14 mouse cellular contexts compared by ENCODE assay signal in the genomic region with DNA sequence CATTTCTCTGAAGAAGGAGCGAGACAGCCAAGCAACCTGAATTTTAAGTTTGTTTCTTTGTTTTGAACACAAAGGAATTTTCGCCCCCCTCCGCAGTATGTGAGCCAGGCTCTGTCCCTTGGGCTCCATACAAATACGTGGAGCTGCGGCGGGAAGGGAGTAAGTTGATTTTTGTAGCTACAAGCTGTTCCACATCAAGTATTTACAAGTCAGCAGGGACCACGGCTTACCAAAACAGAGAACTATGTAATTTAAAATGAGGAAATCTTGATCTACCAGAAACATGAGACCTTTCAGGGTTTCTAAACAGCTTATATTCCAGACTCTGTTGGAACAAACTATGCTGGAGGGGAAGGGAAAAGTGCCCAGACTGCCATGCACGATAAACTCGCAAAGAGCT. TPM values are rescaled to one million over a fixed set of nuclear protein-coding genes. Genes with fewer than 3 reads are reported as not detected.
A peak's percentile ranks its signal among the peaks of the same experiment; 100 is the strongest.
DNase-seq lines count a peak whose midpoint lies in the region; ATAC-seq and TF ChIP-seq lines count a peak whose summit lies in the region.
"Had no signal": no experiment of that assay in that cellular context is flagged by ENCODE, and none has a peak within 500 bp of the region (broad histone marks: within the 10 kb centered on the region; RNA-seq: fewer than 3 reads in every experiment).

No protein-coding gene starts in this region.

- no peaks in the 10 kb centered on the region for H3K27me3 ChIP-seq in neural tube, embryonic 13.5 days
- H3K27me3 ChIP-seq in embryonic facial prominence, embryonic 14.5 days (replicated peaks; ENCODE audit: control insufficient read depth, insufficient read depth, low read length) = no peaks in the 10 kb centered on the region
- no peaks in the 10 kb centered on the region for H3K27me3 ChIP-seq in kidney, postnatal 0 days (ENCODE audit: insufficient read depth, low read length)
- H3K27me3 ChIP-seq in midbrain, postnatal 0 days (ENCODE audit: insufficient read depth, low read length) = no peaks in the 10 kb centered on the region
- H3K27me3 ChIP-seq: neural tube, embryonic 12.5 days had no signal

- H3K9me3 ChIP-seq in neural tube, embryonic 13.5 days = no peaks in the 10 kb centered on the region
- no peaks in the 10 kb centered on the region for H3K9me3 ChIP-seq in embryonic facial prominence, embryonic 14.5 days (ENCODE audit: control insufficient read depth, low read length)
- no peaks in the 10 kb centered on the region for H3K9me3 ChIP-seq in kidney, postnatal 0 days (replicated peaks; ENCODE audit: low read length)
- H3K9me3 ChIP-seq in midbrain, postnatal 0 days (ENCODE audit: low read length) = no peaks in the 10 kb centered on the region
- H3K9me3 ChIP-seq: liver, embryonic 12.5 days; neural tube, embryonic 12.5 days had no signal

- H3K27ac ChIP-seq in neural tube, embryonic 13.5 days (replicated peaks) = peak overlapping the region; percentile 76
- H3K27ac ChIP-seq in embryonic facial prominence, embryonic 14.5 days (replicated peaks; ENCODE audit: low read depth, low read length) = peak overlapping the region; percentile 83
- H3K27ac ChIP-seq in kidney, postnatal 0 days = peak overlapping the region; percentile 94
- no peak overlapping the region for H3K27ac ChIP-seq in midbrain, postnatal 0 days (ENCODE audit: low read depth, low read length)
- no peak overlapping the region for H3K27ac ChIP-seq in layer of hippocampus, adult 2 months
- H3K27ac ChIP-seq: liver, embryonic 12.5 days; neural tube, embryonic 12.5 days had no signal

- no peaks in the 10 kb centered on the region for H3K36me3 ChIP-seq in neural tube, embryonic 13.5 days
- no peaks in the 10 kb centered on the region for H3K36me3 ChIP-seq in embryonic facial prominence, embryonic 14.5 days (ENCODE audit: control insufficient read depth, insufficient read depth, low read length)
- H3K36me3 ChIP-seq in kidney, postnatal 0 days (ENCODE audit: insufficient read depth, low read length) = no peaks in the 10 kb centered on the region
- H3K36me3 ChIP-seq in midbrain, postnatal 0 days (ENCODE audit: insufficient read depth, low read length) = no peaks in the 10 kb centered on the region
- H3K36me3 ChIP-seq: liver, embryonic 12.5 days; neural tube, embryonic 12.5 days had no signal

- 49% methylated on average over 9 of the region's 9 CpGs for WGBS in neural tube, embryonic 13.5 days
- 24% methylated on average over 9 of the region's 9 CpGs for WGBS in embryonic facial prominence, embryonic 14.5 days
- 30% methylated on average over 9 of the region's 9 CpGs for WGBS in kidney, postnatal 0 days
- WGBS in midbrain, postnatal 0 days = 34% methylated on average over 9 of the region's 9 CpGs

- no peak for ATAC-seq in neural tube, embryonic 13.5 days (ENCODE audit: low read depth)
- peak; percentile 86 for ATAC-seq in embryonic facial prominence, embryonic 14.5 days (ENCODE audit: low read depth)
- ATAC-seq in kidney, postnatal 0 days (replicated peaks; ENCODE audit: low FRiP score, low read depth) = 0 out of 2 replicates have a peak, but pooled peaks have one; percentile 47
- no peak for ATAC-seq in midbrain, postnatal 0 days (ENCODE audit: low FRiP score)

- H3K9ac ChIP-seq in neural tube, embryonic 13.5 days = peak overlapping the region; percentile 31; the same call in 1 of the 2 replicates
- no peak overlapping the region for H3K9ac ChIP-seq in embryonic facial prominence, embryonic 14.5 days (ENCODE audit: low read depth, low read length)
- H3K9ac ChIP-seq in kidney, postnatal 0 days (ENCODE audit: low read depth, low read length) = no peak overlapping the region
- H3K9ac ChIP-seq in midbrain, postnatal 0 days (replicated peaks; ENCODE audit: low read length, poor library complexity, severe bottlenecking) = no peak overlapping the region
- H3K9ac ChIP-seq: liver, embryonic 12.5 days; neural tube, embryonic 12.5 days had no signal

- TF ChIP-seq CTCF in kidney, postnatal 0 days (IDR thresholded peaks at IDR 0.05; ENCODE audit: low read depth) = no peak
- TF ChIP-seq CTCF in midbrain, postnatal 0 days (IDR thresholded peaks at IDR 0.05) = no peak
- TF ChIP-seq CTCF in layer of hippocampus, adult 2 months (conservative IDR thresholded peaks at IDR 0.05) = no peak

- DNase-seq in neural tube, embryonic 10.5 days (ENCODE audit: extremely low spot score, low spot score) = no peak
- DNase-seq in embryonic facial prominence, embryonic 14.5 days (ENCODE audit: low spot score) = peak; percentile 88
- peak; percentile 91 for DNase-seq in kidney, postnatal 0 days (ENCODE audit: low spot score)
- DNase-seq in midbrain, postnatal 0 days (ENCODE audit: low spot score) = peak; percentile 34
- no peak for DNase-seq in heart, adult 9 months (ENCODE audit: low spot score in 2 of 2)
- DNase-seq in layer of hippocampus, adult 2 months (ENCODE audit: low spot score in 2 of 2) = no peak
- DNase-seq in left cerebral cortex, adult 18-20 months (ENCODE audit: low spot score in 2 of 2) = no peak
- DNase-seq: cerebellum, adult 18-20 months; gastrocnemius, postnatal 14 days; right cerebral cortex, postnatal 4 days; thymus, adult 18-20 months had no signal

- no peak overlapping the region for H3K4me3 ChIP-seq in neural tube, embryonic 13.5 days
- H3K4me3 ChIP-seq in embryonic facial prominence, embryonic 14.5 days (ENCODE audit: low read depth, low read length) = no peak overlapping the region
- H3K4me3 ChIP-seq in kidney, postnatal 0 days (replicated peaks; ENCODE audit: low read depth, low read length) = no peak overlapping the region
- H3K4me3 ChIP-seq in midbrain, postnatal 0 days (ENCODE audit: low read depth, low read length) = no peak overlapping the region
- H3K4me3 ChIP-seq in layer of hippocampus, adult 2 months = no peak overlapping the region
- H3K4me3 ChIP-seq: liver, embryonic 12.5 days; neural tube, embryonic 12.5 days had no signal

- H3K4me2 ChIP-seq in neural tube, embryonic 13.5 days = no peak overlapping the region
- H3K4me2 ChIP-seq in embryonic facial prominence, embryonic 14.5 days (ENCODE audit: low read depth, low read length) = peak overlapping the region; percentile 5; the same call in 1 of the 2 replicates
- 0 out of 2 replicates have a peak overlapping the region, but pooled peaks have one; percentile 12 for H3K4me2 ChIP-seq in kidney, postnatal 0 days (ENCODE audit: low read length)
- H3K4me2 ChIP-seq in midbrain, postnatal 0 days (ENCODE audit: low read depth, low read length, poor library complexity, severe bottlenecking) = no peak overlapping the region
- H3K4me2 ChIP-seq: liver, embryonic 12.5 days; neural tube, embryonic 12.5 days had no signal

- peaks cover 23% of the 10 kb centered on the region; the same call in 1 of the 2 replicates for H3K4me1 ChIP-seq in neural tube, embryonic 13.5 days (replicated peaks)
- peaks cover 19% of the 10 kb centered on the region for H3K4me1 ChIP-seq in embryonic facial prominence, embryonic 14.5 days (ENCODE audit: control insufficient read depth, insufficient read depth, low read length)
- peaks cover 24% of the 10 kb centered on the region for H3K4me1 ChIP-seq in kidney, postnatal 0 days (replicated peaks; ENCODE audit: insufficient read depth, low read length)
- no peaks in the 10 kb centered on the region for H3K4me1 ChIP-seq in midbrain, postnatal 0 days (ENCODE audit: insufficient read depth, low read length)
- H3K4me1 ChIP-seq: liver, embryonic 12.5 days had no signal

RNA-seq across cellular contexts. Expression of gene Tuba1c, which starts 11.7 kb away (rescaled TPM):
- 25.6 and 29.7 TPM in 2 replicates for polyA plus RNA-seq in neural tube, embryonic 13.5 days (2015; fragmentation: Nextera tagmentation; extraction: Ambion mirVana)
- polyA plus RNA-seq in embryonic facial prominence, embryonic 14.5 days (2014; fragmentation: Nextera tagmentation; extraction: Ambion mirVana) = 133 and 149 TPM in 2 replicates
- 170 and 178 TPM in 2 replicates for polyA plus RNA-seq in kidney, postnatal 0 days (2015; fragmentation: Nextera tagmentation; extraction: Ambion mirVana)
- total RNA-seq in midbrain, postnatal 0 days (2014; rRNA removed) = 18.2 and 22.6 TPM in 2 replicates
- polyA plus RNA-seq in midbrain, postnatal 0 days (2015; fragmentation: Nextera tagmentation; extraction: Ambion mirVana) = 9.6 and 9.9 TPM in 2 replicates
- 10 to 100 TPM; 49.6 to 51.1 TPM for total RNA-seq in layer of hippocampus, adult 2 months (2021)
- total RNA-seq in left cerebral cortex, adult 18-20 months (2021) = 10 to 100 TPM; 65.4 to 66.8 TPM

RNA-seq across cellular contexts. Expression of gene Prph, which starts 37.0 kb away (rescaled TPM):
- 268 and 371 TPM in 2 replicates for polyA plus RNA-seq in neural tube, embryonic 13.5 days (2015; fragmentation: Nextera tagmentation; extraction: Ambion mirVana)
- polyA plus RNA-seq in embryonic facial prominence, embryonic 14.5 days (2014; fragmentation: Nextera tagmentation; extraction: Ambion mirVana) = 66.3 and 71.0 TPM in 2 replicates
- polyA plus RNA-seq in kidney, postnatal 0 days (2015; fragmentation: Nextera tagmentation; extraction: Ambion mirVana) = 0.26 and 0.82 TPM in 2 replicates
- total RNA-seq in midbrain, postnatal 0 days (2014; rRNA removed) = 9.8 and 11.2 TPM in 2 replicates
- polyA plus RNA-seq in midbrain, postnatal 0 days (2015; fragmentation: Nextera tagmentation; extraction: Ambion mirVana) = 8.0 and 9.1 TPM in 2 replicates
- total RNA-seq in layer of hippocampus, adult 2 months (2021) = under 1 TPM; 0.67 to 0.83 TPM
- 1 to 10 TPM in 1 of 2 experiments, under 1 TPM in 1; 0.77 to 2.6 TPM for total RNA-seq in left cerebral cortex, adult 18-20 months (2021)

RNA-seq across cellular contexts. Expression of gene Troap, which starts 56.4 kb away (rescaled TPM):
- polyA plus RNA-seq in neural tube, embryonic 13.5 days (2015; fragmentation: Nextera tagmentation; extraction: Ambion mirVana) = 6.3 and 6.9 TPM in 2 replicates
- polyA plus RNA-seq in embryonic facial prominence, embryonic 14.5 days (2014; fragmentation: Nextera tagmentation; extraction: Ambion mirVana) = 15.3 and 24.4 TPM in 2 replicates
- polyA plus RNA-seq in kidney, postnatal 0 days (2015; fragmentation: Nextera tagmentation; extraction: Ambion mirVana) = 11.4 and 11.5 TPM in 2 replicates
- 1.6 and 4.1 TPM in 2 replicates for total RNA-seq in midbrain, postnatal 0 days (2014; rRNA removed)
- polyA plus RNA-seq in midbrain, postnatal 0 days (2015; fragmentation: Nextera tagmentation; extraction: Ambion mirVana) = 1.4 and 2.1 TPM in 2 replicates
- under 1 TPM; 0.36 to 0.64 TPM for total RNA-seq in layer of hippocampus, adult 2 months (2021)
- total RNA-seq in left cerebral cortex, adult 18-20 months (2021) = not detected

Comparison
In these comparisons a context has a peak if more than half of its experiments do, and no peak if none do; other contexts are left out.
1. ATAC-seq: peak in embryonic facial prominence, embryonic 14.5 days (single experiment) and kidney, postnatal 0 days (single experiment); none in neural tube, embryonic 13.5 days (single experiment) and midbrain, postnatal 0 days (single experiment).
2. H3K27ac ChIP-seq: peak in neural tube, embryonic 13.5 days (single experiment), embryonic facial prominence, embryonic 14.5 days (single experiment) and kidney, postnatal 0 days (single experiment); none in midbrain, postnatal 0 days (single experiment) and layer of hippocampus, adult 2 months (single experiment).
3. H3K4me2 ChIP-seq: peak in embryonic facial prominence, embryonic 14.5 days (single experiment) and kidney, postnatal 0 days (single experiment); none in neural tube, embryonic 13.5 days (single experiment) and midbrain, postnatal 0 days (single experiment).
4. DNase-seq: peak in embryonic facial prominence, embryonic 14.5 days (single experiment), kidney, postnatal 0 days (single experiment) and midbrain, postnatal 0 days (single experiment); none in neural tube, embryonic 10.5 days (single experiment), heart, adult 9 months (0 of 2), layer of hippocampus, adult 2 months (0 of 2) and left cerebral cortex, adult 18-20 months (0 of 2).